Mouse (Mus musculus): ENCODE data around the gene Akap6.

- TF ChIP-seq EP300 (IDR thresholded peaks at IDR 0.05; ENCODE audit: low read depth), result no peak
- TF ChIP-seq CTCF (IDR thresholded peaks at IDR 0.05; ENCODE audit: low read depth), result no peak
Observed at GRCm38 (mm10) chr12:53033404-53033913, 334.3 kb downstream of the Akap6 start.
